Mouse (Mus musculus) CH12.LX (cell line): ENCODE data around the gene Gm28036. TPM values are rescaled to one million over a fixed set of nuclear protein-coding genes. Genes with fewer than 3 reads are reported as not detected.

Experiments used
- DNase-seq: peaks from one replicate; pipeline ENCODE4 v3.0.0-alpha.2; 2013; ENCODE audit errors: extremely low read depth
- H3K27ac ChIP-seq: 2 replicates; pipeline ENCODE4 v1.5.1; 2012; ENCODE audit warnings: low read depth, mild to moderate bottlenecking, control low read depth, moderate library complexity; ENCODE audit not compliant: insufficient read depth
- H3K27me3 ChIP-seq: replicated peaks from 2 replicates; pipeline ENCODE3; 2012; ENCODE audit warnings: inconsistent platforms
- H3K36me3 ChIP-seq, 2 experiments: replicated peaks in 1 of 2; 2 replicates each; pipeline versions ENCODE3 to v1.6.1; 2012; ENCODE audit warnings: inconsistent platforms in 1 of 2, low read length in 1 of 2, mild to moderate bottlenecking in 1 of 2, mixed read lengths in 1 of 2, moderate library complexity in 1 of 2; ENCODE audit not compliant: control insufficient read depth in 1 of 2, insufficient read depth in 1 of 2
- H3K4me1 ChIP-seq, 2 experiments: 2 replicates each; pipeline ENCODE4 v1.6.1; 2012; ENCODE audit warnings: inconsistent platforms in 1 of 2, moderate library complexity in 1 of 2; ENCODE audit not compliant: insufficient read depth in 2 of 2, control insufficient read depth in 1 of 2
- H3K4me2 ChIP-seq: 2 replicates; pipeline ENCODE4 v1.6.1; 2012; ENCODE audit warnings: low read depth, mild to moderate bottlenecking, control low read depth; ENCODE audit not compliant: poor library complexity, insufficient read depth, severe bottlenecking
- H3K4me3 ChIP-seq, 3 experiments: fragments of 150-350 bp in 1 of 3; sonication (generic) in 1 of 3; replicated peaks in 1 of 3; 2 replicates each; pipeline versions ENCODE3 to v1.5.1; 2011 to 2012; ENCODE audit warnings: low read depth in 2 of 3, low read length in 2 of 3, mild to moderate bottlenecking in 2 of 3, moderate library complexity in 2 of 3, control low read depth in 1 of 3, improper control_type of control experiment in 1 of 3, inconsistent platforms in 1 of 3, mixed read lengths in 1 of 3; ENCODE audit not compliant: poor library complexity in 1 of 3
- H3K79me2 ChIP-seq: replicated peaks from 2 replicates; pipeline ENCODE4 v1.6.1; 2012; ENCODE audit warnings: mild to moderate bottlenecking, moderate library complexity; ENCODE audit not compliant: control insufficient read depth, poor library complexity, insufficient read depth, severe bottlenecking; ENCODE audit errors: extremely low read depth
- H3K9ac ChIP-seq: 2 replicates; pipeline ENCODE4 v1.6.1; 2012; ENCODE audit warnings: low read depth, mild to moderate bottlenecking, control low read depth, moderate library complexity; ENCODE audit not compliant: insufficient read depth
- H3K9me3 ChIP-seq: replicated peaks from 2 replicates; pipeline ENCODE3; 2012; ENCODE audit warnings: low read length, inconsistent platforms, mixed read lengths
- CHD2 ChIP-seq: IDR thresholded peaks from 2 replicates; pipeline ENCODE4 v1.6.1; 2011; ENCODE audit warnings: low read length, improper control_type of control experiment
- ELF1 ChIP-seq: IDR thresholded peaks from 2 replicates; pipeline ENCODE4 v1.6.1; 2014; ENCODE audit warnings: low read depth, mild to moderate bottlenecking, inconsistent platforms, low read length, improper control_type of control experiment
- HCFC1 ChIP-seq: IDR thresholded peaks from 2 replicates; pipeline ENCODE4 v1.6.1; 2012; ENCODE audit warnings: low read depth, mild to moderate bottlenecking, inconsistent platforms, low read length, improper control_type of control experiment
- MEF2A ChIP-seq: IDR thresholded peaks from 2 replicates; pipeline ENCODE4 v1.6.1; 2014; ENCODE audit warnings: low read depth, mild to moderate bottlenecking, inconsistent platforms, low read length, improper control_type of control experiment, borderline replicate concordance
- POLR2A ChIP-seq: IDR thresholded peaks from 2 replicates; pipeline ENCODE4 v1.6.1; 2011; ENCODE audit warnings: low read depth, mild to moderate bottlenecking, improper control_type of control experiment, low read length
- UBTF ChIP-seq: IDR thresholded peaks from 2 replicates; pipeline ENCODE4 v1.6.1; 2012; ENCODE audit warnings: low read depth, mild to moderate bottlenecking, inconsistent platforms, low read length, improper control_type of control experiment, moderate library complexity
- USF1 ChIP-seq: IDR thresholded peaks from 2 replicates; pipeline ENCODE4 v1.6.1; 2014; ENCODE audit warnings: low read depth, mild to moderate bottlenecking, inconsistent platforms, low read length, improper control_type of control experiment
- dilution Hi-C: fragments of 300-500 bp; cut with MboI; formaldehyde crosslinking; loops from 2 replicates; pipeline ENCODE4 v1.14.3; 2020; ENCODE audit warnings: low sequenced_read_pairs; ENCODE audit not compliant: extremely low pct_unique_long_range_greater_than_20kb, extremely low pct_ligation_motif_present
- in situ Hi-C: fragments of 300-500 bp; cut with MboI; formaldehyde crosslinking; loops from 3 replicates; pipeline ENCODE4 v1.14.3; 2019; ENCODE audit warnings: low sequenced_read_pairs, low pct_ligation_motif_present, low pct_unique_long_range_greater_than_20kb, mixed read lengths
- polyA plus RNA-seq: library from polyadenylated mRNA; unstranded; fragments of >175 nt; gene quantifications from 2 replicates; pipeline ENCODE4 v1.2.1, GENCODE M21; 2012; ENCODE audit warnings: low read depth; ENCODE audit not compliant: insufficient read length
- total RNA-seq, 2 experiments: library from RNA; depleted of rRNA; stranded (reverse); fragments of 300-350 nt in 1 of 2; fragments of >200 nt in 1 of 2; gene quantifications; 2 replicates each; pipeline ENCODE4 v1.2.3; 2012 to 2014

Gm28036 gene
- total and polyA plus RNA-seq, 3 experiments = 10.5 to 18.8 (median 15.3) TPM

DNA sequence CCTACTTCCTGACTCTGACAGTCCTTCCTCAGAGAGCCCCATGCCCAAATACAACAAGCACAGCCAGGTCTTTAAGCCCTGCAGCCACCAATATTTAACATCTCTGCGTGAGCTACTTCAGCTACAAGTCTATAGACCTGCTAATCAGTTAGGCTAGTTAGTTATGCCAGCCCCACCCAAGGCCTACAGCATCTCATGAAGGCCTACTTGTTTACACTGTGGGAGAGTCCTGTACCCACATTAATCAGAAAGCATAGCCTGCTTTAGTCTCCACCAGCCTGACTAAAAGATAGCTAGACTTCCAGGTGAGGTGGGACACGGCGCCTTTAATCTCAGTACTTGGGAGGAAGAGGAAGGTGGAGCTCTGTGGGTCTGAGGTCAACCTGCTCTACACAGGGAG lies 87.5 kb downstream of the Gm28036 start:
- Histone ChIP-seq H3K9me3 (no peaks in the 10 kb centered on the region), H3K4me3 (no peak overlapping the region), H3K27me3 (peaks cover 61% of the 10 kb centered on the region), H3K4me1 (peaks cover 5% of the 10 kb centered on the region in 2 experiments), H3K9ac (no peak overlapping the region), H3K27ac (no peak overlapping the region), H3K79me2 (no peaks in the 10 kb centered on the region)
- dilution Hi-C loops = no loop called here
- TF ChIP-seq MEF2A = no peak
- no peak for TF ChIP-seq ELF1
- no peak for TF ChIP-seq USF1
- no peak for TF ChIP-seq POLR2A
- no peak for TF ChIP-seq UBTF
- TF ChIP-seq, all 38 proteins: peak for 0
- in situ Hi-C loops = no loop called here
- no peaks in the 10 kb centered on the region for H3K36me3 ChIP-seq
- no peak for DNase-seq
- no peak overlapping the region for H3K4me2 ChIP-seq

GRCm38 (mm10) chr2:156025482-156025881 lies 101.4 kb downstream of the Gm28036 start:
- Histone ChIP-seq H3K4me2 (no peak overlapping the region), H3K4me1 (peaks cover 0 to 7% of the 10 kb centered on the region in 2 experiments; a peak in 2 of 4 replicates), H3K36me3 (peaks cover 0 to 2% of the 10 kb centered on the region in 2 experiments), H3K9me3 (no peaks in the 10 kb centered on the region), H3K4me3 (no peak overlapping the region), H3K27me3 (peaks cover 3% of the 10 kb centered on the region), H3K27ac (no peak overlapping the region), H3K9ac (no peak overlapping the region), H3K79me2 (no peaks in the 10 kb centered on the region)
- no peak for DNase-seq
- dilution Hi-C loops = no loop called here
- in situ Hi-C loops = no loop called here
- TF ChIP-seq HCFC1 (peak; percentile 87), ELF1 (no peak), CHD2 (no peak)

Other genes with a start within 250 kb of the Gm28036 start
- gene Uqcc1, start 196.8 kb downstream of the Gm28036 start, total RNA-seq (2012; rRNA removed) = 49.8 and 60.4 TPM in 2 replicates
- 55.2 and 66.8 TPM in 2 replicates for gene Uqcc1, start 196.8 kb downstream of the Gm28036 start, total RNA-seq (2014; rRNA removed)
- gene Uqcc1, start 196.8 kb downstream of the Gm28036 start, polyA plus RNA-seq = 35.3 and 43.3 TPM in 2 replicates
- gene Gm15557, start 186.4 kb downstream of the Gm28036 start, total RNA-seq (2012; rRNA removed) = not detected in 2 replicates
- not detected in 2 replicates for gene Gm15557, start 186.4 kb downstream of the Gm28036 start, total RNA-seq (2014; rRNA removed)
- gene Gm15557, start 186.4 kb downstream of the Gm28036 start, polyA plus RNA-seq = not detected in 2 replicates
- gene Gdf5, start 181.7 kb downstream of the Gm28036 start, total RNA-seq (2012; rRNA removed) = not detected in 2 replicates
- gene Gdf5, start 181.7 kb downstream of the Gm28036 start, total RNA-seq (2014; rRNA removed) = not detected in 2 replicates
- gene Gdf5, start 181.7 kb downstream of the Gm28036 start, polyA plus RNA-seq = not detected in 2 replicates
- gene Cep250, start 170.6 kb downstream of the Gm28036 start, total RNA-seq (2012; rRNA removed) = 29.1 and 31.4 TPM in 2 replicates
- 13.5 and 17.7 TPM in 2 replicates for gene Cep250, start 170.6 kb downstream of the Gm28036 start, total RNA-seq (2014; rRNA removed)
- gene Cep250, start 170.6 kb downstream of the Gm28036 start, polyA plus RNA-seq = 25.8 and 26.3 TPM in 2 replicates
- gene 6430550D23Rik, start 119.1 kb downstream of the Gm28036 start, total RNA-seq (2012; rRNA removed) = 1.1 and 1.4 TPM in 2 replicates
- 0.78 and 1.1 TPM in 2 replicates for gene 6430550D23Rik, start 119.1 kb downstream of the Gm28036 start, total RNA-seq (2014; rRNA removed)
- 0.81 and 1.7 TPM in 2 replicates for gene 6430550D23Rik, start 119.1 kb downstream of the Gm28036 start, polyA plus RNA-seq
- gene Ergic3, start 119.0 kb downstream of the Gm28036 start, total RNA-seq (2012; rRNA removed) = 132 and 136 TPM in 2 replicates
- 51.6 and 53.0 TPM in 2 replicates for gene Ergic3, start 119.0 kb downstream of the Gm28036 start, total RNA-seq (2014; rRNA removed)
- 146 and 163 TPM in 2 replicates for gene Ergic3, start 119.0 kb downstream of the Gm28036 start, polyA plus RNA-seq
- not detected in 2 replicates for gene Fer1l4, start 74.1 kb downstream of the Gm28036 start, total RNA-seq (2012; rRNA removed)
- gene Fer1l4, start 74.1 kb downstream of the Gm28036 start, total RNA-seq (2014; rRNA removed) = not detected in 2 replicates
- not detected in 2 replicates for gene Fer1l4, start 74.1 kb downstream of the Gm28036 start, polyA plus RNA-seq
- gene Spag4, start 61.9 kb downstream of the Gm28036 start, total RNA-seq (2012; rRNA removed) = 3.1 and 3.6 TPM in 2 replicates
- 2.2 and 3.0 TPM in 2 replicates for gene Spag4, start 61.9 kb downstream of the Gm28036 start, total RNA-seq (2014; rRNA removed)
- 2.6 and 2.9 TPM in 2 replicates for gene Spag4, start 61.9 kb downstream of the Gm28036 start, polyA plus RNA-seq
- 36.8 and 39.8 TPM in 2 replicates for gene Cpne1, start 15.1 kb downstream of the Gm28036 start, total RNA-seq (2012; rRNA removed)
- 34.0 and 36.6 TPM in 2 replicates for gene Cpne1, start 15.1 kb downstream of the Gm28036 start, total RNA-seq (2014; rRNA removed)
- gene Cpne1, start 15.1 kb downstream of the Gm28036 start, polyA plus RNA-seq = 24.6 and 33.0 TPM in 2 replicates
- gene Rbm12, start 15.1 kb downstream of the Gm28036 start, total RNA-seq (2012; rRNA removed) = 9.6 and 13.2 TPM in 2 replicates
- 20.7 and 25.2 TPM in 2 replicates for gene Rbm12, start 15.1 kb downstream of the Gm28036 start, total RNA-seq (2014; rRNA removed)
- 33.4 and 36.5 TPM in 2 replicates for gene Rbm12, start 15.1 kb downstream of the Gm28036 start, polyA plus RNA-seq
- 292 and 319 TPM in 2 replicates for gene Romo1, start 16.9 kb upstream of the Gm28036 start, total RNA-seq (2012; rRNA removed)
- gene Romo1, start 16.9 kb upstream of the Gm28036 start, total RNA-seq (2014; rRNA removed) = 110 and 130 TPM in 2 replicates
- gene Romo1, start 16.9 kb upstream of the Gm28036 start, polyA plus RNA-seq = 255 and 303 TPM in 2 replicates
- 58.6 and 60.6 TPM in 2 replicates for gene Nfs1, start 17.1 kb upstream of the Gm28036 start, total RNA-seq (2012; rRNA removed)
- 68.8 and 72.1 TPM in 2 replicates for gene Nfs1, start 17.1 kb upstream of the Gm28036 start, total RNA-seq (2014; rRNA removed)
- 49.2 and 51.3 TPM in 2 replicates for gene Nfs1, start 17.1 kb upstream of the Gm28036 start, polyA plus RNA-seq
- 212 and 232 TPM in 2 replicates for gene Rbm39, start 53.1 kb upstream of the Gm28036 start, total RNA-seq (2012; rRNA removed)
- 417 and 491 TPM in 2 replicates for gene Rbm39, start 53.1 kb upstream of the Gm28036 start, total RNA-seq (2014; rRNA removed)
- 376 and 400 TPM in 2 replicates for gene Rbm39, start 53.1 kb upstream of the Gm28036 start, polyA plus RNA-seq
- gene Phf20, start 69.4 kb upstream of the Gm28036 start, total RNA-seq (2012; rRNA removed) = 15.2 and 17.6 TPM in 2 replicates
- 11.7 and 14.4 TPM in 2 replicates for gene Phf20, start 69.4 kb upstream of the Gm28036 start, total RNA-seq (2014; rRNA removed)
- gene Phf20, start 69.4 kb upstream of the Gm28036 start, polyA plus RNA-seq = 13.3 and 18.4 TPM in 2 replicates
- 2.1 and 3.0 TPM in 2 replicates for gene Cnbd2, start 185.2 kb upstream of the Gm28036 start, total RNA-seq (2012; rRNA removed)
- gene Cnbd2, start 185.2 kb upstream of the Gm28036 start, total RNA-seq (2014; rRNA removed) = 0.99 and 1.0 TPM in 2 replicates
- 2.7 and 3.6 TPM in 2 replicates for gene Cnbd2, start 185.2 kb upstream of the Gm28036 start, polyA plus RNA-seq
- gene Scand1, start 185.6 kb upstream of the Gm28036 start, total RNA-seq (2012; rRNA removed) = 64.0 and 72.6 TPM in 2 replicates
- gene Scand1, start 185.6 kb upstream of the Gm28036 start, total RNA-seq (2014; rRNA removed) = 78.5 and 86.6 TPM in 2 replicates
- gene Scand1, start 185.6 kb upstream of the Gm28036 start, polyA plus RNA-seq = 48.5 and 48.7 TPM in 2 replicates